Mouse (Mus musculus) liver, embryonic 12.5 days (tissue): ENCODE measurements around the gene Kdm1a. TPM values are rescaled to one million over a fixed set of nuclear protein-coding genes. Genes with fewer than 3 reads are reported as not detected.
A peak's percentile ranks its signal among the peaks of the same experiment; 100 is the strongest.

Source experiments
- ATAC-seq: fragments of 200-750 bp; cut with Nextera tagmentation; 2 replicates; pipeline ENCODE4 v1.8.0; 2017; ENCODE audit warnings: moderate number of reproducible peaks, mild to moderate bottlenecking, moderate library complexity
- H3K27ac ChIP-seq: fragments of 300-500 bp; sonication (generic); 2 replicates; pipeline ENCODE4 v1.5.1; 2016; ENCODE audit warnings: mild to moderate bottlenecking
- H3K27me3 ChIP-seq: fragments of 300-500 bp; sonication (generic); replicated peaks from 2 replicates; pipeline ENCODE4 v1.6.1; 2016; ENCODE audit warnings: mild to moderate bottlenecking, moderate library complexity
- H3K36me3 ChIP-seq: fragments of 300-500 bp; sonication (generic); 2 replicates; pipeline ENCODE4 v1.6.1; 2016; ENCODE audit warnings: mild to moderate bottlenecking, moderate library complexity
- H3K4me1 ChIP-seq: fragments of 300-500 bp; sonication (generic); 2 replicates; pipeline ENCODE4 v1.6.1; 2016
- H3K4me2 ChIP-seq: fragments of 300-500 bp; sonication (generic); 2 replicates; pipeline ENCODE4 v1.6.1; 2016; ENCODE audit warnings: mild to moderate bottlenecking, moderate library complexity
- H3K4me3 ChIP-seq: fragments of 300-500 bp; sonication (generic); 2 replicates; pipeline ENCODE4 v1.5.1; 2016; ENCODE audit warnings: mild to moderate bottlenecking, moderate library complexity
- H3K9ac ChIP-seq: fragments of 300-500 bp; sonication (generic); 2 replicates; pipeline ENCODE4 v1.6.1; 2016; ENCODE audit warnings: mild to moderate bottlenecking, moderate library complexity
- H3K9me3 ChIP-seq: fragments of 300-500 bp; sonication (generic); replicated peaks from 2 replicates; pipeline ENCODE4 v1.6.1; 2016; ENCODE audit warnings: mild to moderate bottlenecking, moderate library complexity
- WGBS: fragments of 180-500 bp; shearing (Covaris S2); methylation state at CpG from one replicate; pipeline ENCODE4 v1.1.7; 2016; ENCODE audit not compliant: insufficient replicate concordance; 5-methylcytosine and 5-hydroxymethylcytosine counted together
- polyA plus RNA-seq: library from polyadenylated mRNA; unstranded; fragments of >200 nt; fragmentation: Nextera tagmentation; extraction: Ambion mirVana; gene quantifications from 2 replicates; pipeline ENCODE4 v1.2.1, GENCODE M21; 2016

Gene Kdm1a
- polyA plus RNA-seq = 31.3 and 31.9 TPM in 2 replicates

- Histone ChIP-seq H3K27ac (peak within 1 kb of the TSS; percentile 91), H3K27me3 (no peaks in the 10 kb centered on the region), H3K36me3 (no peaks in the 10 kb centered on the region), H3K4me2 (peak within 1 kb of the TSS; percentile 78), H3K4me1 (peaks cover 29% of the 10 kb centered on the region), H3K9me3 (no peaks in the 10 kb centered on the region), H3K9ac (peak within 1 kb of the TSS; percentile 99), H3K4me3 (peak within 1 kb of the TSS; percentile 98)
- ATAC-seq = peak; percentile 85
- under 1% methylated on average over 44 of the region's 45 CpGs for WGBS
Measured at GRCm38 (mm10) chr4:136602568-136602967, at the start of gene Kdm1a. TSS of gene Kdm1a (minus strand) at chr4:136602723.

GRCm38 (mm10) chr4:136651882-136652527, 49.5 kb upstream of the Kdm1a start:
- WGBS = 60% methylated on average over 13 of the region's 13 CpGs
- H3K9ac ChIP-seq = no peak overlapping the region
- ATAC-seq = no peak
- H3K27ac ChIP-seq = peak overlapping the region; percentile 63
- H3K4me1 ChIP-seq = peaks cover 38% of the 10 kb centered on the region
- H3K9me3 ChIP-seq = no peaks in the 10 kb centered on the region
- H3K4me3 ChIP-seq = no peak overlapping the region
- H3K36me3 ChIP-seq = no peaks in the 10 kb centered on the region
- H3K4me2 ChIP-seq = no peak overlapping the region
- H3K27me3 ChIP-seq = peaks cover 3% of the 10 kb centered on the region; the same call in 1 of the 2 replicates

- Histone ChIP-seq H3K4me2 (no peak overlapping the region), H3K36me3 (no peaks in the 10 kb centered on the region), H3K4me3 (no peak overlapping the region), H3K9me3 (no peaks in the 10 kb centered on the region), H3K4me1 (peaks cover 35% of the 10 kb centered on the region), H3K9ac (no peak overlapping the region), H3K27ac (no peak overlapping the region; the same call in 1 of the 2 replicates), H3K27me3 (peaks cover 3% of the 10 kb centered on the region; the same call in 1 of the 2 replicates)
- 60% methylated on average over 3 of the region's 3 CpGs for WGBS
- ATAC-seq = no peak
Measured at GRCm38 (mm10) chr4:136651357-136651811, 48.9 kb upstream of the Kdm1a start.

- 77% methylated on average over 8 of the region's 8 CpGs for WGBS
- Histone ChIP-seq H3K4me2 (no peak overlapping the region), H3K27me3 (peaks cover 3% of the 10 kb centered on the region; the same call in 1 of the 2 replicates), H3K4me1 (peaks cover 35% of the 10 kb centered on the region), H3K4me3 (no peak overlapping the region), H3K27ac (no peak overlapping the region), H3K36me3 (no peaks in the 10 kb centered on the region), H3K9ac (no peak overlapping the region), H3K9me3 (no peaks in the 10 kb centered on the region)
- no peak for ATAC-seq
Measured at GRCm38 (mm10) chr4:136650261-136650660, 47.7 kb upstream of the Kdm1a start.

GRCm38 (mm10) chr4:136649480-136650196, 47.1 kb upstream of the Kdm1a start:
- no peak overlapping the region for H3K4me3 ChIP-seq
- H3K27ac ChIP-seq = no peak overlapping the region
- ATAC-seq = no peak
- peak overlapping the region; percentile 20 for H3K4me2 ChIP-seq
- peaks cover 35% of the 10 kb centered on the region for H3K4me1 ChIP-seq
- WGBS = 30% methylated on average over 13 of the region's 13 CpGs
- H3K9me3 ChIP-seq = no peaks in the 10 kb centered on the region
- no peak overlapping the region for H3K9ac ChIP-seq
- H3K36me3 ChIP-seq = no peaks in the 10 kb centered on the region
- peaks cover 3% of the 10 kb centered on the region; the same call in 1 of the 2 replicates for H3K27me3 ChIP-seq

GRCm38 (mm10) chr4:136648922-136649479, 46.5 kb upstream of the Kdm1a start:
- Histone ChIP-seq H3K9ac (no peak overlapping the region), H3K36me3 (no peaks in the 10 kb centered on the region), H3K4me3 (no peak overlapping the region), H3K27me3 (peaks cover 3% of the 10 kb centered on the region; the same call in 1 of the 2 replicates), H3K4me2 (peak overlapping the region; percentile 20), H3K9me3 (no peaks in the 10 kb centered on the region), H3K4me1 (peaks cover 34% of the 10 kb centered on the region), H3K27ac (no peak overlapping the region)
- WGBS = 15% methylated on average over 11 of the region's 11 CpGs
- ATAC-seq = 0 out of 2 replicates have a peak, but pooled peaks have one; percentile 19

GRCm38 (mm10) chr4:136638890-136639289, 36.4 kb upstream of the Kdm1a start:
- no peak overlapping the region for H3K9ac ChIP-seq
- ATAC-seq = no peak
- H3K4me2 ChIP-seq = 0 out of 2 replicates have a peak overlapping the region, but pooled peaks have one; percentile 12
- peaks cover 24% of the 10 kb centered on the region for H3K4me1 ChIP-seq
- no peaks in the 10 kb centered on the region for H3K9me3 ChIP-seq
- H3K27me3 ChIP-seq = peaks cover 53% of the 10 kb centered on the region
- H3K27ac ChIP-seq = no peak overlapping the region
- 6% methylated on average over 10 of the region's 10 CpGs for WGBS
- no peaks in the 10 kb centered on the region for H3K36me3 ChIP-seq
- H3K4me3 ChIP-seq = no peak overlapping the region

GRCm38 (mm10) chr4:136638230-136638750, 35.8 kb upstream of the Kdm1a start:
- Histone ChIP-seq H3K4me1 (peaks cover 24% of the 10 kb centered on the region), H3K4me2 (no peak overlapping the region), H3K36me3 (no peaks in the 10 kb centered on the region), H3K9ac (no peak overlapping the region), H3K27ac (no peak overlapping the region), H3K9me3 (no peaks in the 10 kb centered on the region), H3K4me3 (no peak overlapping the region), H3K27me3 (peaks cover 53% of the 10 kb centered on the region)
- ATAC-seq = no peak
- WGBS = 36% methylated on average over 7 of the region's 7 CpGs

- Histone ChIP-seq H3K9me3 (no peaks in the 10 kb centered on the region), H3K9ac (no peak overlapping the region), H3K4me2 (peak overlapping the region; percentile 70), H3K4me3 (peak overlapping the region; percentile 46), H3K36me3 (no peaks in the 10 kb centered on the region), H3K4me1 (peaks cover 24% of the 10 kb centered on the region), H3K27me3 (peaks cover 53% of the 10 kb centered on the region), H3K27ac (no peak overlapping the region)
- no peak for ATAC-seq
- WGBS = 6% methylated on average over 75 of the region's 76 CpGs
Measured at GRCm38 (mm10) chr4:136637563-136638229, 35.2 kb upstream of the Kdm1a start.

GRCm38 (mm10) chr4:136636983-136637562, 34.5 kb upstream of the Kdm1a start:
- no peak for ATAC-seq

GRCm38 (mm10) chr4:136636511-136636910, 34.0 kb upstream of the Kdm1a start:
- Histone ChIP-seq H3K27ac (no peak overlapping the region), H3K9me3 (no peaks in the 10 kb centered on the region), H3K4me2 (no peak overlapping the region), H3K4me3 (no peak overlapping the region), H3K4me1 (peaks cover 24% of the 10 kb centered on the region), H3K9ac (no peak overlapping the region), H3K27me3 (peaks cover 53% of the 10 kb centered on the region), H3K36me3 (no peaks in the 10 kb centered on the region)
- WGBS = 41% methylated on average over 5 of the region's 5 CpGs
- no peak for ATAC-seq

More at GRCm38 (mm10) chr4:136636983-136637562, 34.5 kb upstream of the Kdm1a start:
- H3K27me3 ChIP-seq = peaks cover 53% of the 10 kb centered on the region
- peak overlapping the region; percentile 46 for H3K4me3 ChIP-seq
- peaks cover 24% of the 10 kb centered on the region for H3K4me1 ChIP-seq
- peak overlapping the region; percentile 70 for H3K4me2 ChIP-seq
- H3K36me3 ChIP-seq = no peaks in the 10 kb centered on the region
- 26% methylated on average over 37 of the region's 37 CpGs for WGBS
- H3K9me3 ChIP-seq = no peaks in the 10 kb centered on the region
- H3K9ac ChIP-seq = no peak overlapping the region
- H3K27ac ChIP-seq = no peak overlapping the region
